In genomic region chr13:53419681-53420080, GRCm38 (mm10) we compare ENCODE assay signal across 35 mouse cellular contexts. TPM values are rescaled to one million over a fixed set of nuclear protein-coding genes. Genes with fewer than 3 reads are reported as not detected.
"Had no signal": no experiment of that assay in that cellular context is flagged by ENCODE, and none has a peak within 500 bp of the region (broad histone marks: within the 10 kb centered on the region; RNA-seq: fewer than 3 reads in every experiment).

No protein-coding gene starts in this region.

- ATAC-seq: hindbrain, embryonic 16.5 days; hindbrain, postnatal 0 days; inflammation-experienced regulatory T-cells, adult 6 months; intestine, embryonic 15.5 days; intestine, embryonic 16.5 days; intestine, postnatal 0 days had no signal

- H3K27me3 ChIP-seq: hindbrain, embryonic 12.5 days; hindbrain, embryonic 13.5 days; hindbrain, embryonic 15.5 days; intestine, embryonic 15.5 days had no signal

- H3K4me1 ChIP-seq: hindbrain, embryonic 10.5 days; hindbrain, embryonic 12.5 days; hindbrain, embryonic 13.5 days; hindbrain, embryonic 15.5 days; intestine, embryonic 15.5 days; kidney, embryonic 15.5 days had no signal

- H3K9me3 ChIP-seq: heart, embryonic 13.5 days; heart, embryonic 15.5 days; hindbrain, embryonic 10.5 days; hindbrain, embryonic 12.5 days; hindbrain, embryonic 13.5 days; hindbrain, embryonic 15.5 days; intestine, embryonic 15.5 days; kidney, embryonic 15.5 days had no signal

- H3K9ac ChIP-seq: heart, embryonic 13.5 days; heart, embryonic 15.5 days; hindbrain, embryonic 12.5 days; hindbrain, embryonic 13.5 days; hindbrain, embryonic 14.5 days; hindbrain, embryonic 15.5 days; intestine, embryonic 15.5 days; kidney, embryonic 15.5 days had no signal

- H3K36me3 ChIP-seq: heart, embryonic 13.5 days; heart, embryonic 15.5 days; hindbrain, embryonic 10.5 days; hindbrain, embryonic 12.5 days; hindbrain, embryonic 13.5 days; hindbrain, embryonic 15.5 days; intestine, embryonic 15.5 days; kidney, embryonic 15.5 days had no signal

- H3K4me3 ChIP-seq: heart, embryonic 13.5 days; heart, embryonic 15.5 days; hindbrain, embryonic 10.5 days; hindbrain, embryonic 12.5 days; hindbrain, embryonic 13.5 days; hindbrain, embryonic 15.5 days; intestine, embryonic 15.5 days; kidney, embryonic 15.5 days; layer of hippocampus, adult 2 months; left cerebral cortex, adult 2 months had no signal

- H3K27ac ChIP-seq: heart, embryonic 13.5 days; heart, embryonic 15.5 days; hindbrain, embryonic 10.5 days; hindbrain, embryonic 12.5 days; hindbrain, embryonic 13.5 days; hindbrain, embryonic 14.5 days; hindbrain, embryonic 15.5 days; hindbrain, postnatal 0 days; intestine, embryonic 15.5 days; kidney, embryonic 15.5 days; kidney, postnatal 0 days; layer of hippocampus, adult 2 months; left cerebral cortex, adult 2 months had no signal

- H3K4me2 ChIP-seq: heart, embryonic 11.5 days; heart, embryonic 13.5 days; heart, embryonic 15.5 days; hindbrain, embryonic 12.5 days; hindbrain, embryonic 13.5 days; hindbrain, embryonic 14.5 days; hindbrain, embryonic 15.5 days; intestine, embryonic 15.5 days; kidney, embryonic 15.5 days had no signal

- DNase-seq: heart, postnatal 14 days; heart, postnatal 36 days; heart, postnatal 4 days; kidney, adult 11 months; kidney, adult 18-20 months; kidney, adult 2 months; kidney, adult 8-10 months; kidney, adult 9 months; kidney, postnatal 10 days; kidney, postnatal 14 days; kidney, postnatal 25 days; kidney, postnatal 36 days; kidney, postnatal 4 days; layer of hippocampus, adult 9-11 months; layer of hippocampus, postnatal 36 days had no signal

RNA-seq across cellular contexts. Expression of gene Msx2, which starts 53.2 kb away (rescaled TPM):
- total RNA-seq: hematopoietic stem cell, adult 5-6 weeks had no signal
- polyA plus RNA-seq: intestine, postnatal 0 days; large intestine, adult 2 months had no signal
